Mouse (Mus musculus): ENCODE results near the gene Ypel3.

GRCm38 (mm10) chr7:126797411-126798126, 20.8 kb downstream of the Ypel3 start, which contains the start of gene Fam57b:
- TF ChIP-seq CTCF (IDR thresholded peaks at IDR 0.05; ENCODE audit: borderline replicate concordance, insufficient read depth, low read length) (no peak), POLR2A (IDR thresholded peaks at IDR 0.05; ENCODE audit: low read depth, low read length) (peak; percentile 53)

Measured in embryonic fibroblast, embryonic 13.5 days (primary cell).